Mouse (Mus musculus) stomach, embryonic 14.5 days (tissue): Measurements from ENCODE around the gene Miox. TPM values are rescaled to one million over a fixed set of nuclear protein-coding genes. Genes with fewer than 3 reads are reported as not detected.

ENCODE experiments used
- ATAC-seq: fragments of 200-750 bp; cut with Nextera tagmentation; 2 replicates; pipeline ENCODE4 v1.8.0; 2017; ENCODE audit warnings: low read depth, moderate TSS enrichment; ENCODE audit not compliant: insufficient number of reproducible peaks, insufficient read depth, low FRiP score
- H3K27ac ChIP-seq: fragments of 300-500 bp; sonication (generic); 2 replicates; pipeline ENCODE4 v1.5.1; 2014; ENCODE audit warnings: mild to moderate bottlenecking, low read length, moderate library complexity, mixed read lengths
- H3K27me3 ChIP-seq: fragments of 300-500 bp; sonication (generic); 2 replicates; pipeline ENCODE4 v1.6.1; 2014; ENCODE audit warnings: low read length, control low read depth, mixed read lengths; ENCODE audit not compliant: control insufficient read depth, insufficient read depth
- H3K36me3 ChIP-seq: fragments of 300-500 bp; sonication (generic); 2 replicates; pipeline ENCODE4 v1.6.1; 2014; ENCODE audit warnings: mild to moderate bottlenecking, control low read depth, low read length, moderate library complexity, mixed read lengths; ENCODE audit not compliant: control insufficient read depth, insufficient read depth
- H3K4me1 ChIP-seq: fragments of 300-500 bp; sonication (generic); 2 replicates; pipeline ENCODE4 v1.6.1; 2014; ENCODE audit warnings: low read length, control low read depth, mixed read lengths; ENCODE audit not compliant: control insufficient read depth, insufficient read depth
- H3K4me2 ChIP-seq: fragments of 300-500 bp; sonication (generic); replicated peaks from 2 replicates; pipeline ENCODE4 v1.6.1; 2014; ENCODE audit warnings: low read depth, low read length, control low read depth
- H3K4me3 ChIP-seq: fragments of 300-500 bp; sonication (generic); 2 replicates; pipeline ENCODE4 v1.5.1; 2014; ENCODE audit warnings: low read depth, low read length, control low read depth
- H3K9ac ChIP-seq: fragments of 300-500 bp; sonication (generic); replicated peaks from 2 replicates; pipeline ENCODE4 v1.6.1; 2014; ENCODE audit warnings: low read depth, mild to moderate bottlenecking, control low read depth, low read length, moderate library complexity, mixed read lengths
- H3K9me3 ChIP-seq: fragments of 300-500 bp; sonication (generic); 2 replicates; pipeline ENCODE4 v1.6.1; 2016; ENCODE audit warnings: low read depth, low read length, control low read depth; ENCODE audit not compliant: control insufficient read depth
- WGBS: fragments of 180-500 bp; shearing (Covaris S2); extraction: QIAGEN DNeasy Blood & Tissue Kit; methylation state at CpG from one replicate; pipeline ENCODE4 v1.1.7; 2014; 5-methylcytosine and 5-hydroxymethylcytosine counted together
- polyA plus RNA-seq: library from polyadenylated mRNA; unstranded; fragments of >200 nt; fragmentation: Nextera tagmentation; extraction: Ambion mirVana; gene quantifications from 2 replicates; pipeline ENCODE4 v1.2.1, GENCODE M21; 2014

Gene Miox
- polyA plus RNA-seq, 1 experiment from 2014 or later: not detected

DNA sequence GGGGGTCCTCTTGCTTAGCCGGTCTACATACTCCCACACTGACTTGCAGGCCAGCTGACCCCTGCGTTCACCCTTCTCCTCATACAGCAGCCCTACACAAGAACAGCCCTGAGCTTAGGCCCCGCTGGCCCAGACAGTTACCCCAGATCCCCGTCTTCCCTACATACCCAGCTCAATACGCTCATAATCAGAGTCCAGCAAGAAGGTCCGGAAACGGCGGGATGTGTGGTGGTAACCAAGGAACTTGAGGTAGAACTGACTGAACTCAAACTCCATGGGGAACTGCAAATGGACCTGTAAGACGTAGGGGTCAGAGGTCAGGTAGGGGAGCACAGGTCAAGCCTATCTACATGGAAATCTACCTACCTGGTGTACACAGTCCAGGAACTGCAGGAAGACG, 40.4 kb upstream of the Miox start:
- Histone ChIP-seq H3K4me3 (no peak overlapping the region), H3K36me3 (peaks cover 64% of the 10 kb centered on the region), H3K9ac (no peak overlapping the region), H3K9me3 (no peaks in the 10 kb centered on the region), H3K4me2 (no peak overlapping the region), H3K4me1 (no peaks in the 10 kb centered on the region), H3K27ac (no peak overlapping the region), H3K27me3 (no peaks in the 10 kb centered on the region)
- 94% methylated on average over 10 of the region's 10 CpGs for WGBS
- ATAC-seq: no peak; the same call in 1 of the 2 replicates

DNA sequence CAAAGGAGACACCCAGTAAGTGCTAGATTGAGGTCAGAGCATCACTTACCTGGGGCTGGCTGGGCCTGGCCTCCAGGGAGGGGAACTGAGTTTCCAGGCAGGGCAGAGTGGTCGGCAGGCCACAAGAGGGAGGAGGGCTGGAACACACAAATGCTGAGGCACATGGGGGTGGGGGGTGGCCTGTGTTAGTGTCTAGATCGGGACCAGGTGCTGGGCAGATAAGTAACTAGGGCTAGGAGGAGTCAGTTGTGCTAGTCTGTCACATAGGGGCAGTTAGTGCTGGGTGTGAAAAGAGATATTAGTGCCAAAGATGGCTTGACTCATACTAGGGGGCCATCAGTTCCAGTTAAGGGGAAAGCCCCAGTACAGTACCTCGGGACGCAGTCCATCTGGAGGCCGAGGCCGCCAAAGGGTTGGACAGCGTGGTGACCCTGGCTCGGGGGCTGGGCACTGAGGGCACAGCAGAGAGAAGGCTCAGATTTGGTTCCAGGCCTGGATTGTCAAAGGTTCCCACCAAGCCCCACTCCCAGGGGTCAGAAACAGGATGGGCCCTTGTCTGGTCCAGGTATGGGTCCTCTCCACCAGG, 38.5 kb upstream of the Miox start:
- Histone ChIP-seq H3K4me1 (no peaks in the 10 kb centered on the region), H3K27me3 (no peaks in the 10 kb centered on the region), H3K27ac (no peak overlapping the region), H3K9me3 (no peaks in the 10 kb centered on the region), H3K36me3 (peaks cover 66% of the 10 kb centered on the region), H3K9ac (no peak overlapping the region), H3K4me2 (no peak overlapping the region), H3K4me3 (no peak overlapping the region)
- WGBS: 87% methylated on average over 8 of the region's 8 CpGs
- ATAC-seq: no peak

DNA sequence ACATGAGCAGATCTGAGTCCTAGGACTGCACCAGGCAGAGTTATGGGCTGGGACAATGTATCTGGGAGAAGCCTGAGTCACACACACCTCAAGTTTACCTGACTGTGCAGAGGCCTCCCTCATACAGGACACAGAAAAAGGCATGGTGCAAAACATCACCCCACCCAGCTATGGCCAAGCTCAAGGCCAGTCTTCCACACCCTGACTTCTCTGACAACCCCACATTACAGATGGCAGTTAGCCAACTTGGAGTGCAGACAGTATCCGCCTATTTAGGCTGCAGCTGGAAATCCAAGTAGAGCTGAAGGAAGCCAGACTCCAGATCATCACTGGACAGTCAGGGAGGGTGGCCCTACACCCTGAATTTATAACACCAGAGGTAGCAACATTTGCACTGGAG, 37.7 kb upstream of the Miox start:
- Histone ChIP-seq H3K4me2 (no peak overlapping the region), H3K36me3 (peaks cover 70% of the 10 kb centered on the region), H3K27ac (no peak overlapping the region), H3K4me1 (no peaks in the 10 kb centered on the region), H3K9ac (no peak overlapping the region), H3K9me3 (no peaks in the 10 kb centered on the region), H3K4me3 (no peak overlapping the region), H3K27me3 (no peaks in the 10 kb centered on the region)
- no peak for ATAC-seq
- WGBS: 56% methylated on average over 1 of the region's 1 CpGs

DNA sequence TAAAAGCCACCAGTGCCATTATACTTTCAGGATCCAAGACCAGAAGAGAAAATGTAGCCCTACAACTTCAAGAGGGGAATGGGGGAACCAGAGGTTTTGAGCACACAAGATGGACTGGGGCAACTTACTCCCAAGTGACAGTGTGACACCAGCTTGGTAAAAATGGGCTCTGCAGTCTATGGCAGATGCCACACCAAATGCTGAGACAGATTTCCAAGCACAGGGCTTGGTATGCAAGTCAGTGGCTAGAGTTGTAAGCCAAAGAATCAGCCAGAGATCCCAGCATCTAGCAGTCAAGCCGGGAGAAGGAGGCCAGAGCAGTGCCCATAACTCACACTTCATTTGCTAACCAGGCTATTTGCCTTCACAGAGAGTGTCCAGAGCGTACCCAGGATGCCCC, 36.5 kb upstream of the Miox start:
- Histone ChIP-seq H3K27ac (no peak overlapping the region), H3K36me3 (peaks cover 78% of the 10 kb centered on the region), H3K27me3 (no peaks in the 10 kb centered on the region), H3K9me3 (no peaks in the 10 kb centered on the region), H3K4me1 (no peaks in the 10 kb centered on the region), H3K4me3 (no peak overlapping the region), H3K9ac (no peak overlapping the region), H3K4me2 (no peak overlapping the region)
- WGBS: 93% methylated on average over 2 of the region's 2 CpGs
- ATAC-seq: no peak

DNA sequence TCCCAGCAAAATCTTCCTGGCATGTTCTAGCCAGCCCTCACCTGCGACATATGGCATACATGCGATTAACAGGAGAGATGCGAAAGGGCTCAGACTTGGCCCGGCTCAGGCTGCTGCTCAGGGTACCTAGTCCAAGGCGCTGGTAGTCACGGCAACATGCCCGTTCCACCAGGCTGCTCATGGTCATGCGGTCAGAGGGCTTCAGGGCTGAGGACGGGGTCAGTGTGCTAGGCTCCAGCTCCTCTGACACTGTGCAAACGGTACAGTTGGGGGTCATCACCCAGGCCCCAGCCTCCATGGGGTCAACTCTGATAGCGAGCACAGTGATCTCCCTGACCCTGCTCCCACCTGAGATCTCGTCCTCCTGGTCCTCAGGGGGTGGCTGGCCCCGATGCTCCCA, 34.0 kb upstream of the Miox start:
- WGBS: 92% methylated on average over 13 of the region's 13 CpGs
- ATAC-seq: no peak
- H3K36me3 ChIP-seq: peaks cover 71% of the 10 kb centered on the region

DNA sequence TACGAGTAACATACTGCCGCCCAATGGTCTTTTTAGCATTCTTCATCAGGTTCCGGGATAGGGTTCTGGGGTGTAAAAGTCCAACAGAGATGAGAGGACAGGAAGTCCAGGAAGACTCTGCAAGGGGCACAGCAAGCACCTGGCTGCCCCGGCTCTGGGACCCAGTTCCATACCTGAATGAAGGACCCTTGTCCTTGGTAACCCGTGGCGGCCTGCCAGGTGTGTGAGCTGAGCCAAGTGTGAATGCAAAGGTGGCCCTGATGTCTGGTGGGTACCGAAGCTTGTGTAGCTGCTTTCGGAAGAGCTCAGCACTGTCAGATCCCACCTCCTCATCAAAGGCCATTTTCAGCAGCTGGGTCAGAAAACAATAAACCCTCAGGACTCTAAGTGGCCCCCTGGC, 33.6 kb upstream of the Miox start:
- Histone ChIP-seq H3K27me3 (no peaks in the 10 kb centered on the region), H3K9me3 (no peaks in the 10 kb centered on the region), H3K36me3 (peaks cover 67% of the 10 kb centered on the region), H3K27ac (no peak overlapping the region), H3K9ac (no peak overlapping the region), H3K4me2 (no peak overlapping the region), H3K4me3 (no peak overlapping the region), H3K4me1 (no peaks in the 10 kb centered on the region)
- no peak for ATAC-seq
- WGBS: 95% methylated on average over 8 of the region's 8 CpGs

More for the DNA sequence above, 34.0 kb upstream of the Miox start:
- H3K27me3 ChIP-seq: no peaks in the 10 kb centered on the region
- H3K9me3 ChIP-seq: no peaks in the 10 kb centered on the region
- no peak overlapping the region for H3K27ac ChIP-seq
- H3K4me2 ChIP-seq: no peak overlapping the region
- no peaks in the 10 kb centered on the region for H3K4me1 ChIP-seq
- no peak overlapping the region for H3K4me3 ChIP-seq
- no peak overlapping the region for H3K9ac ChIP-seq

DNA sequence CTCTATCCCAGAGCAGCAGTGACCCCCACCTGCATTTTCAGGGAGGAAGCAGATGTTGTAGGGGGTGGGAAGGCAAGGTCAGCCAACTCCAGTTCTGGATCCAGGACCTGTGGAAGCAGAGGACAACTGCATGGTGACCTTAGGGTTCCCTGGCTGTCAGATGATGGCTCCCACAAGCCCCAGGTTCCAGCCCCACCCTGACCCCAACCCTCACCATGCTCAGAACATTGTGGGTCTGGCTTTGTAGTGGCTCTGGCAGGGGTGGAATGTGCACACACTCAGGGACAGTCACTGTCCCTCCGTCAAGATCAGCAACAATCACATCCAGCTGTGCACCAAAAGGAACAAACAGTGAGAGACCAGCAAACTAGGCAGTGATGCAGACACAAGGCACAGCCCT, 28.2 kb upstream of the Miox start:
- H3K9me3 ChIP-seq: no peaks in the 10 kb centered on the region
- WGBS: 79% methylated on average over 1 of the region's 1 CpGs
- no peak overlapping the region for H3K4me3 ChIP-seq
- no peak overlapping the region for H3K9ac ChIP-seq
- no peak for ATAC-seq
- no peaks in the 10 kb centered on the region for H3K27me3 ChIP-seq
- H3K4me1 ChIP-seq: no peaks in the 10 kb centered on the region
- H3K27ac ChIP-seq: no peak overlapping the region
- no peak overlapping the region for H3K4me2 ChIP-seq
- H3K36me3 ChIP-seq: peaks cover 53% of the 10 kb centered on the region

DNA sequence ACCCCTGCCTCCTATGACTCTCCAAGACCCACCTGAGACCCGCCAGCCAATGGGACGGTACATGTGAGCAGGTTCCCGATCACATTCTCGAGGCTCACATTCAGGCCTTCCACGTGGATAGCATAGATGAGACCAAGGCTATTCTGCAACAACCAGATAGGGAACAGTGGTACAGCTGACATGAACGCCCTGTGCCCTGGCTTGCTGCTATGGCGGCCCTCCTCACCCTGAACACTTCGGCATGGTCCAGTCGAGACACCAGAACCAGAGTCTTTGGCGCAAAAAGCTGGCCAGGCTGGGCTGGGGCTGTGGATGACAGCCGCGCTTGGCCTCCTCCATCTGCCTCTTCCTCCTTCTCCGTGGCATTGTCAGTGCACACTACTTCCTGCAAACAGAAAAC, 26.7 kb upstream of the Miox start:
- Histone ChIP-seq H3K27me3 (no peaks in the 10 kb centered on the region), H3K9me3 (no peaks in the 10 kb centered on the region), H3K9ac (no peak overlapping the region), H3K4me1 (peaks cover 2% of the 10 kb centered on the region; the same call in 1 of the 2 replicates), H3K27ac (no peak overlapping the region), H3K4me2 (no peak overlapping the region), H3K4me3 (no peak overlapping the region), H3K36me3 (peaks cover 39% of the 10 kb centered on the region)
- ATAC-seq: no peak
- WGBS: 91% methylated on average over 13 of the region's 13 CpGs
